Mouse (Mus musculus) stomach, postnatal 0 days (tissue): ENCODE data around the gene Lexm. TPM values are rescaled to one million over a fixed set of nuclear protein-coding genes. Genes with fewer than 3 reads are reported as not detected.

Experiments used
- ATAC-seq: fragments of 200-750 bp; cut with Nextera tagmentation; 2 replicates; pipeline ENCODE4 v1.8.0; 2017; ENCODE audit not compliant: low FRiP score, low TSS enrichment
- DNase-seq: peaks from one replicate; pipeline ENCODE4 v3.0.0-alpha.2; 2016; ENCODE audit warnings: low spot score
- H3K27ac ChIP-seq: fragments of 300-500 bp; sonication (generic); replicated peaks from 2 replicates; pipeline ENCODE4 v1.5.1; 2014; ENCODE audit warnings: mild to moderate bottlenecking, control low read depth
- H3K27me3 ChIP-seq: fragments of 300-500 bp; sonication (generic); 2 replicates; pipeline ENCODE4 v1.6.1; 2014; ENCODE audit warnings: low read length; ENCODE audit not compliant: control insufficient read depth, insufficient read depth
- H3K36me3 ChIP-seq: fragments of 300-500 bp; sonication (generic); 2 replicates; pipeline ENCODE4 v1.6.1; 2014; ENCODE audit warnings: low read length, mixed read lengths; ENCODE audit not compliant: control insufficient read depth, insufficient read depth
- H3K4me1 ChIP-seq: fragments of 300-500 bp; sonication (generic); replicated peaks from 2 replicates; pipeline ENCODE4 v1.6.1; 2014; ENCODE audit warnings: antibody characterized with exemption; ENCODE audit not compliant: control insufficient read depth, insufficient read depth
- H3K4me2 ChIP-seq: fragments of 300-500 bp; sonication (generic); replicated peaks from 2 replicates; pipeline ENCODE4 v1.6.1; 2014; ENCODE audit warnings: low read depth, mild to moderate bottlenecking, control low read depth, moderate library complexity
- H3K4me3 ChIP-seq: fragments of 300-500 bp; sonication (generic); 2 replicates; pipeline ENCODE4 v1.5.1; 2014; ENCODE audit warnings: low read depth, low read length, control low read depth
- H3K9ac ChIP-seq: fragments of 300-500 bp; sonication (generic); 2 replicates; pipeline ENCODE4 v1.6.1; 2014; ENCODE audit warnings: mild to moderate bottlenecking, low read length, control low read depth, mixed read lengths
- H3K9me3 ChIP-seq: fragments of 300-500 bp; sonication (generic); 2 replicates; pipeline ENCODE4 v1.6.1; 2016; ENCODE audit warnings: low read length; ENCODE audit not compliant: control insufficient read depth
- CTCF ChIP-seq: IDR thresholded peaks from 2 replicates; pipeline ENCODE4 v1.5.1; 2016; ENCODE audit warnings: antibody characterized with exemption, low read depth, mild to moderate bottlenecking, moderate library complexity
- EP300 ChIP-seq: optimal IDR thresholded peaks from 2 replicates; pipeline ENCODE3; 2016; ENCODE audit warnings: antibody characterized with exemption
- WGBS: fragments of 180-500 bp; shearing (Covaris S2); extraction: QIAGEN DNeasy Blood & Tissue Kit; methylation state at CpG from one replicate; pipeline ENCODE4 v1.1.7; 2014; 5-methylcytosine and 5-hydroxymethylcytosine counted together
- polyA plus RNA-seq: library from polyadenylated mRNA; unstranded; fragments of >200 nt; fragmentation: Nextera tagmentation; extraction: Ambion mirVana; gene quantifications from 2 replicates; pipeline ENCODE4 v1.2.1, GENCODE M21; 2015

The Lexm gene
- polyA plus RNA-seq, 1 experiment from 2014 or later, result not detected

DNA sequence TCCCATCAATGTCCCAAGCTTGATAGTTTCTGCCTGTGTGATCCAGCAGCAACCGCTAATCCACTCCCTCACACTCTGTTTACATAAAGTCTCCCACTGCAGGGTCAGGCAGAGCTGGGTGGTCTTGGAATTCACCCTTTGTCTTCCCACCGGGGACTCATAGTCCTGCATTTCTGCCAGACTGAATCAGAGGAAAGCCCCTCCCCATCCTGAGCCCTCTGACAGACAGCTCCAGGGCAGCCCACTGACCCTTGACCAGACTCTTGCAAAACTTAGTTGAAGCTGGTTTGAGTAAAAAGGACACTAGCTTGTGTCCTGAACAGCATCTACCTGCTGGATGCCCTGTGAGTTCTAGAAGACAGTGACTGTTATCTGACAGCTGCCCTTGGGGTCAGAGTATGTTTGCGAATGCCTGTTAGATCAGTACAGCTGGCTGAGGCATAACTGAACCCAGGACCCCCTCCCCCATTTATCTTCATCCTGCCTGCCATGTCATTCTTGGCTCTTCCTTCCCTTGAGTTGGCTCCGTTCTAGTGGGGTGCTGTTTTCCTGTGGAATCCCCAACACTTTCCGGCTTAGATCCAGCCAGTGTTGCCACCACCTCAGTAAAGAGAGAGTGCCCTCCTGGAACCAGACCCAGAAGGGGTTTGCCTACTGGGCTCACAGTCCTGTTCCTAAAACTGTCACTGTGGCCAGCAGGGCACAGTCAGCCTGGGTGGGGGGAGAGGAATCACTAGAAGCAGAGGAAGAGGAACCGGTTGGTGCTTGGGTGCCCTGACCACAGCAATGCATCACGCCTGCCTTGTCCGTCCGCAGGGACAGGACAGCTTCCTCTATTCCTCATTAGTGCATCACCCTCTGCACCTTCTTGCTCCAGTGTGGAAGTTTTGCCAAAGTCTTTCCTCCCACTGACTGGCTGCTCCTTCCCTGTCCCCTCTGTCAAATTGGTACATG, 53.9 kb downstream of the Lexm start:
- TF ChIP-seq EP300, result no peak
- TF ChIP-seq CTCF, result no peak
- no peak for ATAC-seq
- 40% methylated on average over 9 of the region's 9 CpGs for WGBS

DNA sequence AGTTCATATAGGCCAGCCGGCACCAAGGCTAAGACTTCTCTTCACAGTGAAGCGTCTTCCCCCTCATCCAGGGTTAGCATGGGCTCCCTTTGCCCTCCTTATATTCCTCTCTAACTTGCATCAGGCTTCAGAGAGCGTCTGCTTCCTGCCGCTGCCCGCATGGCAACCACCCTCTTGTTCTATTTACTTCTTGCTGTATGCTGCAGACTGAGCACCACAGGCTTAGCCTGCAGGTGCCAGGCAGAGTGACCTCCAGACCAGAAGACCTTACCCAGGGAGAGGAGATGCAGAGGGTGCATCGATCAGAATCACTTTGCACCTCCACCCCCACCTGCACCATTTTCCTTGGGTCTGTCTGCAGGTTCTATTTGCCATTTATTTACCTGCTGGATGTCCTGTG, 55.0 kb downstream of the Lexm start:
- no peak for TF ChIP-seq EP300
- Histone ChIP-seq H3K9ac (peak overlapping the region; percentile 68), H3K9me3 (no peaks in the 10 kb centered on the region), H3K4me1 (peaks cover 10% of the 10 kb centered on the region; the same call in 1 of the 2 replicates), H3K4me2 (peak overlapping the region; percentile 87), H3K27me3 (no peaks in the 10 kb centered on the region), H3K4me3 (peak overlapping the region; percentile 65), H3K27ac (0 out of 2 replicates have a peak overlapping the region, but pooled peaks have one; percentile 18), H3K36me3 (no peaks in the 10 kb centered on the region)
- ATAC-seq, result no peak
- 4% methylated on average over 6 of the region's 6 CpGs for WGBS
- no peak for DNase-seq

More for the DNA sequence above, 53.9 kb downstream of the Lexm start:
- H3K4me3 ChIP-seq, result peak overlapping the region; percentile 65
- no peak for DNase-seq
- H3K4me1 ChIP-seq, result peaks cover 10% of the 10 kb centered on the region; the same call in 1 of the 2 replicates
- H3K4me2 ChIP-seq, result peak overlapping the region; percentile 87
- H3K36me3 ChIP-seq, result no peaks in the 10 kb centered on the region; the same call in 1 of the 2 replicates
- H3K27me3 ChIP-seq, result no peaks in the 10 kb centered on the region
- H3K9ac ChIP-seq, result no peak overlapping the region
- H3K27ac ChIP-seq, result no peak overlapping the region
- H3K9me3 ChIP-seq, result no peaks in the 10 kb centered on the region

DNA sequence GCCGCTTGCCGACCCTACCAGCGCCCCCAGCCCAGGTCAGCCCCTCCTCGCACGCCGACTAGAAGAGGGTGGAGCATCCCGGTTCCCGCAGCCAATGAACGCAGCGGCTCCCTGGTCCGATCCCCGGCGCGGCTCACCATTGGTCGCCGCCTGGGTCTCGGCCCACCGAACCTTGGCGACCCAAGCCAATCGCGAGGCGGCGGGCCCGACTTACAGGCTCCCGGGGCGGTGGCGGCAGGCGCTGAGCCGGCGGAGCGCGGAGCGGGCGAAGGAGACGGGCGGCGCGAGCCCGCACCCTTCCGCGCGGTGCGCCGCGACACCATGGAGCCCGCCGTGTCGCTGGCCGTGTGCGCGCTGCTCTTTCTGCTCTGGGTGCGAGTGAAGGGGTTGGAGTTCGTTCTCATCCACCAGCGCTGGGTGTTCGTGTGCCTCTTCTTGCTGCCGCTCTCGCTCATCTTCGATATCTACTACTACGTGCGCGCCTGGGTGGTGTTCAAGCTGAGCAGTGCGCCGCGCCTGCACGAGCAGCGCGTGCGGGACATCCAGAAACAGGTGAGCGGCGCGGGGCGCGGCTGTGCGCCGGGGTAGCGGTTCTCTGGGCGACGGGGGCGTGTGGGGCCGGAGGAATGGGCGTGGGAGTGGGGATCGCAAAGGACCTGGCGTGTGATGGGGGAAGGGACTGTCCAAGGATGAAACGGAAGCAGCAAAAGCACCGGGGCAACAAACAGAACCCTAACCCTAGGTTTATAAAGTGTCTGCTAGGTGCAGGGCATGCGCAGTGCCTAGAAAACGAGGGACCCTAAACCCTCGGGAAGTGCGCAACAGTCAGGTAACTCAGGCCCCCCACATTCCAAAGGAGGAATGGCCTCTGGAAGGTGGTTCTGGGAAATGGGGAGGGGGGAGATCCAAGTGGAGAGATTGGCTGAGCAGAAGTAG, 55.9 kb downstream of the Lexm start, which contains the start of gene Dhcr24:
Gene Dhcr24, plus strand, starts transcription at position 193 of the 936 bp plus-strand sequence.
- H3K4me1 ChIP-seq, result peaks cover 10% of the 10 kb centered on the region; the same call in 1 of the 2 replicates
- peak within 1 kb of the TSS; percentile 65 for H3K4me3 ChIP-seq
- no peak for TF ChIP-seq CTCF
- ATAC-seq (peak; percentile 95), DNase-seq (peak; percentile 95)
- H3K4me2 ChIP-seq, result peak within 1 kb of the TSS; percentile 87
- H3K36me3 ChIP-seq, result no peaks in the 10 kb centered on the region
- H3K9ac ChIP-seq, result peak within 1 kb of the TSS; percentile 68
- H3K27me3 ChIP-seq, result no peaks in the 10 kb centered on the region
- H3K27ac ChIP-seq, result peak within 1 kb of the TSS; percentile 84
- under 1% methylated on average over 55 of the region's 89 CpGs for WGBS
- H3K9me3 ChIP-seq, result no peaks in the 10 kb centered on the region

DNA sequence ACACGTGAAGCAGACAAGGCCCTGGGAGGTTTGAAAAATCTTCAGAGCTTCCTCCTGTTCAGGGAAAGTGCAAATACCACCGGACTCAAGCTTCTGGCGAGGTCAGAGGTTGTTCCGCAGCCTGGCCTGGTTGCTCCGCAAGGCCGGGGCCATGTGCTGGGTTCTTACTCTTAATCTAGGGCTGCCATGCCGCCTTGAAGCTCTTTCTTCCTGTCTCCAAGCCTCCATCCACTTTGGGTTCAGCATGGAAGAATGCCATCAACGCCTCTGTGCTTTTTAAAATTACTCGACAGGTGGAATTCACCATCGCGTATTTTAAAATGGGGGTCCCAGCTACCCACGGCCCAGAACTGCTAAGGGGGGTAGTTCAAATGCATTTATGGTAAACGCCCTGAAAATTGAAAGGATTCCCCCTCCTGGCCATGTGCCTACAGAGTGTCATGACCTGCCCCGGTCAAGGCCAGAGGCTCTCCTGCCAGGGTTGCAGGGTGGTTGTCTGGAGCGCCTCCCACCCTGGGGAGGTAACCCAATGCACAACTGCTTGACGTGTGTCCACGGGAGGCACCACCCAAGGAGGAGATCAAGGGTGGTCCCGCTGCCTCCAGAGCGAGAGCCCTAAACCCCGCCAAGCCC, 56.7 kb downstream of the Lexm start:
- 3% methylated on average over 19 of the region's 20 CpGs for WGBS
- H3K9me3 ChIP-seq, result no peaks in the 10 kb centered on the region
- peak overlapping the region; percentile 65 for H3K4me3 ChIP-seq
- DNase-seq, result peak; percentile 51
- TF ChIP-seq EP300 (no peak), CTCF (0 out of 2 replicates have a peak, but pooled peaks have one; percentile 17)
- no peaks in the 10 kb centered on the region for H3K36me3 ChIP-seq
- peak overlapping the region; percentile 84 for H3K27ac ChIP-seq
- H3K9ac ChIP-seq, result 0 out of 2 replicates have a peak overlapping the region, but pooled peaks have one; percentile 27
- H3K27me3 ChIP-seq, result no peaks in the 10 kb centered on the region
- H3K4me1 ChIP-seq, result peaks cover 10% of the 10 kb centered on the region; the same call in 1 of the 2 replicates
- peak; percentile 69 for ATAC-seq
- peak overlapping the region; percentile 87 for H3K4me2 ChIP-seq
